Mouse (Mus musculus) kidney, postnatal 4 days (tissue): Measurements from ENCODE around the gene Cdh12.
"Not testable (repeated sequence)": the region's sequence is repeated elsewhere in the genome, so short reads cannot be mapped to it uniquely, and the experiment has no call there.

Experiments
- DNase-seq, 2 experiments: peaks; one replicate each; pipeline ENCODE4 v3.0.0; 2021; ENCODE audit warnings: mixed read lengths in 2 of 2

Cdh12 gene

DNA sequence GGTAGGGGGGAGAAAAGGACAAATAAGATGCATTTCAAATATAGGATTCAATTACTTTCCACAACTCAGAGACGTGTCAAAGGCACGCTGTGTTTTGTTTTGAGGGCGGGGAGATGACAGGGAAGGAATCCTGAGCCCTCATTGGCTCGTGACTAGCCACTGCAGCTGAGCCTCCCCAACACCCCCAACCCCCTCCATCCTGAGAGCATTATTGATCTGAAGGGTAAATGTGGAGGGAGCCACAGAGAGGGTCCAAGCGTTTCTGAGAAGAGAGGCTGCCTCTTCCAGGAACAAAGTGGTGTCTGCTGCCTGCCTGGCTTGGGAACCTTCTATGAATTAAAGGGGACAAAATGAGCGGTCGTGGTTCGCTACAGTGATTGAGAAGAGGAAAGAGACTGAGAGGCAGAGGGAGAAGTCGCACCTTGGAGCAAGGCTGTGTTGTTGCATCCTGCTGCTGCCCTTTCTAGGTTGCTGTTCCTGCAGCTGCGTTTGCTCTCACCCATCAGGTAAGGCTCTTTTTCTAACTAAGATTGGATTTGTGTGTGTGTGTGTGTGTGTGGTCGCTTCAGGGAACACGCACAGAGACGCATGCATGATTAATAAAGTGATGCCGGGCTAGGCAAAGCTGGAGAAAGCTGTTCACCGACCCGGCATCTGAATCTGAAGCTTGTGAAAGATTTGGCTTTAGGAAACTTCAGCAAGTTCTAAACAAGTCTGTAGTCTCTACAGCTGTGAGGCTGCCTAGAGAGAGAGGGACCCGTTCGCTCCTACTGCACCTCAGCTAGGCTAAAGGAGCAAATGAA, at the start of gene Cdh12:
Gene Cdh12 (plus strand): TSS at position 405 of the 803 bp plus-strand sequence.
- peak in 1 of 2 experiments; percentile 1 for DNase-seq

DNA sequence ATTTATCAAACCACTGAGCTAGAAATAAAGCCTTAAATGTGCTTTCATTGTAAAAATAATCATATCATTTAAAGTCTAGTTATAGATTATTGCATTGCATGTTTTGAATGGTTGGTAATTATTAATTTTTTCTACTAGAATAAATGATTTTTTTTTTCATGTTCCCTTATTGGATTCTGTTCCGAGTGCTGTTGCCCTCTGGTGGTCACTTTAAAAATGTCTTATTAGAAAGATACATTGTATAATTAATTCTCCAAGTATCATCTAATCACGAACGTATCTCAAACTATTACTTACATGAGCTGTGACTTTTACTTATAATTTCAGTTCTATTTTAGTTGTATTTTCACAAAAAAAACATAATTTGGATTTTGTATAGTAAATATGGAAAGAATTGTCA, 45.5 kb upstream of the Cdh12 start:
- no peak for DNase-seq

DNA sequence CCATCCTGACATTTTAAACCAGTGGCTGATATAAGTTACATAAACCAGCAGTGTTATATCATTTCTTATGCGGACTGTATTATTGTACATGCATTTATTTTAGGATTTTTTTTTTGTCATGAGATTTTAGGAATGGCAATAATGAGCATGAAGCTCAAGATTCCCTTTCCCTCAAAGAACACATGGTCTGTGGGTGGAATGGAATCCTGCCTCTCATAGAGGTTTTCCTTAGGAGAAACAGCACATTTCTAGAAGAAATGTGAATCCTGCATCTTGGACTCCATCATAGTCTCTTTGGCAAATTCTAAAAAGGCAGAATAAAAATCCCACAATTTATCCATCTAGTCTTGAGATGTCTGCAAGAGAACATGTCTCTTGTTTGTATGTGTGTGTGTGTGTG, 35.7 kb upstream of the Cdh12 start:
- DNase-seq: no peak

DNA sequence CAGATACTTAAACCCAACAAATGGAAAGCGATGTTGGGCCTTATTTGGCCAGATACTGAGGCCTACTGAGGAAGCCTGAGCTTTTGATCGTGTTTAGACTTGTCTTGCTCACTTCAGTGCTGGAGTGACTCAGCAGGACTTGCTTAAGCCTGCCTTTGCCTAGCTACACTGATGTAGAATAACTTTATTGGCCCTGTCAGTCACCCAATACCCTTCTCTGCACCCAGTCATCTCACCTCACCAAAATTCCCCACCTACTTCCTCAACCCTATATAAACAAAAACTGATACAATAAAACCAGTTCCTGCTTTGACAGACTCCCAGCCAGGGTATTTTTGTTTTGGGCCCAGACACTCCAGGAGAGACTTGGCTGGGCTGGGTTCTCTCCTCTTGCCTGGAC, 12.7 kb upstream of the Cdh12 start:
- no peak for DNase-seq

DNA sequence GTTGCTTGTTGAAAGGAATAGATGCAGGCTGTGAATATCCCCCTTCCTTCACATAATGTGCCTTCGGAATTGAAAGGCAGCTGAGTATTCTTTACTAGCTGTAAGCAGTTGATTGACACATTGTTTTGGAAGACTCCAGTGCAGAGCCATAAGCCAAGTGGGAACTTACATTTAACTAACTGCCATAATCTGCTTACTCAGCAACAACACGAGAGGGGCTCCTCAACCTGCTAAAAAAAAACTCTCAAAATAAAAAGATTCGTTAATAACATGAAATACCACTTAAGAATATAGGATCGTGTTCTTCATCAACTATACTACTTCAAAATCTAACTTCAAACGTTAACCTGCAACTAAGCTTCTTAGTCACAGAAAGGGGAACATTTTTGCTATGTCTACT, 1.5 kb downstream of the Cdh12 start:
- no peak for DNase-seq

DNA sequence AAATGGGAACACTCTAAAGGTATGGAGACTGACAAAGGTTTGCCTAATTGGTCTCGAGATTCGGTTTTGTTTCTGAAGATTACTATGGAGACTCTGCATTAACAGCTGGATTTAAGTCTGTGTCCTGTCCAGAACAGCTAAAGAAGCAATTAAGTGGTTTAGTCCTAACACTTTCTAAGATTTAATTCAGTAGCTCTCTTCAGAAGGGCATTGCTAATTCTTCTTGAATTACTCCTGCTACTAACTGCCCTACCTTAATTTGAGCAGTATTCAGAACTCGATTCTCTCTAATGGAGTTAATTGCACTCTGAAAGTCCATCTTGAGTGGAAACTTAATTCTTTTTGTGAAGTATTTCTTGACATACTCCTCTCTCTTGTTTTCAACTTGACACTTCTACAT, 9.4 kb downstream of the Cdh12 start:
- DNase-seq: no peak

DNA sequence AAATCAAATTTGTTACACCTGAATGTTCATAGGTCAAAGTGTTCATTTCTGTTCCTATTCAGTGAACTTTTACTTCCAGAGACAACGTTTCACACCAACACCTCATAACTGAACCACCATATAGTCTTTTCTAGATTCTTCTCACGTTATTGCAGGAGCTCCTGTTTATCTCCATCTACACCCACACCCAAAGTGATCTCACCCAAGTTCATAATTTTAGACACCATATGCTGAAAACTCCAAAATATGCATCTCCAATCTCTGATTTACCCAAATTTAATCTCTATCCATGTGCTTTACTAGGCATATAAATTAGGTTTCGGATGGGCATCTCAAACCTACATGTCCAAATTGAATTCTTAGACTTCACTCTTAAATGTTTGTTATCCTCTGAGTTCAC, 13.4 kb downstream of the Cdh12 start:
- DNase-seq: no peak

DNA sequence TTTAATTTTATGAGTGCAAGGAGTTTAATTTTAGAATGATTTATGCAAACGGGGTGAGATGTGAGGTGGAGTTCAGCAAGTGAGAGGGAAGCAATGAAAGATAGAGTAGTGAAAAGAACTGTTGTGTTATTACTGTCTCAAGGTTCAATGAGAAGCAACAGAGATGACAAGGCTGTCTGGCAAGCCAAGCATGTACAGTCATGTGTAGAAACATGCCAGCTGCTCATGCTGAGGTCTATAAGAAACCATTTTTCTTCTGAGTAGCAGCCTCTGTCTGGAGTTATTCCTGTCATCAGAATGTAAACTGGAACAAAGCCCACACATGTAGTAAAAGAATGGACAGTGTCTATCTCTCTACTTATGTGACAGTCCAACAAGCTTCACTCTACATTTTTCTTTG, 14.5 kb downstream of the Cdh12 start:
- DNase-seq: no peak

DNA sequence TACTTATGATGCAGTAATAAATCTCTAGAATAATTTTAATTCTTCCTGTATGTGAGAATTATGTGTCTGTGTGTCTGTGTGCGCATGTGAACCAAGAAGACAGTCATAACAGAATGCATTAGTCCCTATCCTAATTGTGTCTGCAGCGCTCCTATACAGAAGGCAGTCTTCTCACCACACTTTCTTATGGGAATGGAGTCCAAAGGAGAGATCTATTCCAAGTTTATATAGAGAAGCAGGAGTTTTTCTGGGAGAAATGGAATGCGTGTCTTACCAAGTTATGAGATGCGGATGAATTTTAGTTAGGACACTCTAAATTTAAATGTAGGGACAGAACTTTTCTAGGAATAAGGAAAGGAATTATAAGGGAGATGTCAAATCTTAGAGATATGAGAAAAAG, 101.9 kb downstream of the Cdh12 start:
- no peak for DNase-seq

DNA sequence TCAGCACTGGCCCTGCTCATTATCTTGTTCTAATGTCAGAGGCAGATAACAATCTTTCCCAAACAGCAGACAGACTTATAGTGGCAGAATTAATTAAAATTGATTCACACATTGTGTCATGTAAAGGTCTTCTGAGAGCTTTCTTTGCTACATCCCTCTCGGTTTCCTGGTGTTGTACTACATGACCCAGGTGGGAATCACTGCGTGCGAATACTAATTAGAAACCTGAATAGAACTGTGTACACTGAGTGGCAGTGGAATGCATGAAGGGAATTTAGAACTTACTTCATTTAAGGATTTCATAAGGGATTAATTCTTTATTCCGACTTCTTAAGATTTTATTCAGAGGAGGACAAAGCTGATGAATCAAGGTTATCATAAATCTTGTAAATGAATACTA, 121.9 kb downstream of the Cdh12 start:
- DNase-seq: no peak

DNA sequence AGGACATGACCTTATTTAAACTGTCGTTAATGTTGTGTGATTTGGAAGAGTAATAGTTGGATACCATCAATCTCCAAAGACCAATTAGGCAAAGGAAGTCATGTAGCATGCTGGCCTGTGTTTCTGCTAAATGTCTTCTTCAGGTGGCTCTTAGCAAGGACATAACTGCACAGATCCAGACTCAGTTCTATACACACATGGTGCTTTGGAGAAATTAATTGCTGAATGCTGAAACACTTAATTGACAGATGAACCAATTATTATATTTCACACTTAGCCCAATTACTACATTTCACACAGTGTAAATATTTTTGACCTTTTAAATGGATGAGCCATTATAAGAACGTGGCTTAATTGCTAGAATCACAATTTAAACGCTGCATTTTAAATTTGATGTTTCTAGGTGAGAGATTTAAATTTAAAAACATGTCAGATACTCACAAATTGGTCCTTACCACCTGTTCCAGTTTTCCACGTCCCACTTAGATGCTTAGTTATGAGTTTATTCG, 133.6 kb downstream of the Cdh12 start:
- no peak for DNase-seq

DNA sequence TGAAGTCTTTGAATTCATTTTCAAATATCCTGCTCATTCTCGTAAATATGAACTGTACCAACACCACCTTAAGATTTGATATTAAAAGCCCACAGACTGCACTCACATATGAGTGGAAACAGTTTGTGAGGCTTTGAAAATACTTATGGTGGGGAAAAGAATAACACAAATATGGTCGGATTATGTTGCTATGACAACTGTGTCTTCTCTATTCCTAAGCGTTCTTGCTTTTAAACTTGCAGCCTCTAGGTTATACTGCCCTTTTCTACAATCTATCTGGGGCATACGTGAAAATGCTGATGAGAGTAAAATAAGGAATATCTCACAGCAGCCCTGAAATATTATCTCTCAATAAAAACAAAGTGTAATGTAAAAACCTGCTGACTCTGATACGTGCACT, 142.5 kb downstream of the Cdh12 start:
- DNase-seq: no peak

DNA sequence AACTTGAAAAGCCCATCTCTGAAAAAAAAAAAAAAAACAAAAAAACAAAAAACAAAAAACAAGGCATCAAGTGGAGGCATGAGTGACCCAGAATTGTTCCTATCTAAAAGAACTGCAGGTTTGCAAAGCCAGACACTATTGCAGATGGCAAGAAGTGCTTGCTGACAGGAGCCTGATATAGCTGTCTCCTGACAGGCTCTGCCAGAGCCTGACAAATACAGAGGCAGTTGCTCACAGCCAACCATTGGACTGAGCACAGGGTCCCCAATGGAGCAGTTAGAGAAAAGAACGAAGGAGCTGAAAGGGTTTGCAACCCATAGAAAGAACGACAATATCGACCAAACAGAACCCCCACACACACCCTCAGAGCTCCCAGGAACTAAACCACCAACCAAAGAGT, 156.7 kb downstream of the Cdh12 start:
- not testable (repeated sequence) for DNase-seq

DNA sequence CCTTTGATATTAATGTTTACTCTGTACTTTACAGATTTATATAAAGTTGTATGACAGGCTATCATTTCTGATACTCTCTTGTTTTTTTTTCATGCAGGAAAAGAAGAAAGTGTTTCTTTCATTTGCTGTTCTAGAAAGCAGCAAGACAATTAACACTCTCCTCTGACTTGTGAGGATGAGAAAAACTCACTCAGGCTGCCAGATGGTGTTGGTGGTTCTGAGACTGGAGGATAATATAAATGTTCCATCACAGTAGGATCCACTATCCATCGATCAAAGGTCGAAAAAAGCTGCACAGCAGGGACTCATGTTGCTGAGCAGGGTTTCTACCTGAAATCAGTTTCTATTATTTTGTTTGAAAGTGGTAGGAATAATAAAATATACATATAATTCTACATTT, 185.5 kb downstream of the Cdh12 start:
- no peak for DNase-seq

DNA sequence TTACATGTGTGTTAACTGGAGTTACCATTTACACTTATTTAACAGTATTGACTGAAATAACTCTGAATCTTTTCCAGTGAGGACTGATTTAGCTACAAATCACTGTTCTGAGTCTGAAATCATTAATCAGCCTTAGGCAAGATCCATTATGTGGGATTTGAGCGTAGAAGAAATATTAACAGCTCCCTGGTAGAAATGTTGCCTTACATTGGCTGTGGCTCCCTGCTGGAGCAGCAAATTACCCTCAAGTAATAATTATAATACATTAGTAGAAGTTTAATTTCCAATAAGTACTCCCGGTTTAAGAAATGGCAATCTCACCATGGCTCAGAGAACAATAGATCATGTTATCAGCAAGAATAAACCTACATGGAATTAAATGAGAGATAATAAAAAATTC, 190.1 kb downstream of the Cdh12 start:
- DNase-seq: no peak

DNA sequence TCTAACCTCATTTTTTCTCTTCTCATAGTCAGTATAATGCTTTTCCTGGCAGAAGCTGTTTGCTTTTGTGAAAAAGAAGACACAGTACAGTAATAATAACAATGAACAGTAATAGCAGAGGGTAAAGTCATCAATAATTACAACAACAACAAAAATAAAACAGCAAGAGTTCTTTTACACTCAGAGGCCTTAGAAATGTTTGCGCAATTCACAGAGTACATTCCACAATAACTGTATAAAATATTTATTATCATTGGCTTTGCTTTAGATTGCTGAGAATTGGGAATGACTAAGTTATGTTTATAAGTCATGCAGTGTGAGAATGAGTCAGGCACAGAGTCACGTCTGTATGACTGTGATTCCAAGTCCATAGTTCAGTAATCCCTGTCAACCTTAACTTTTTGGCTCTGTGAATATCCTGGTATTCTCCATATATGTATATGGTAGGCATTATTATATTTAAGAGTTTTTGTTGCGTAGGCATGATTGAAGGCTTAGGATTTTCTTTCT, 193.9 kb downstream of the Cdh12 start:
- no peak for DNase-seq

DNA sequence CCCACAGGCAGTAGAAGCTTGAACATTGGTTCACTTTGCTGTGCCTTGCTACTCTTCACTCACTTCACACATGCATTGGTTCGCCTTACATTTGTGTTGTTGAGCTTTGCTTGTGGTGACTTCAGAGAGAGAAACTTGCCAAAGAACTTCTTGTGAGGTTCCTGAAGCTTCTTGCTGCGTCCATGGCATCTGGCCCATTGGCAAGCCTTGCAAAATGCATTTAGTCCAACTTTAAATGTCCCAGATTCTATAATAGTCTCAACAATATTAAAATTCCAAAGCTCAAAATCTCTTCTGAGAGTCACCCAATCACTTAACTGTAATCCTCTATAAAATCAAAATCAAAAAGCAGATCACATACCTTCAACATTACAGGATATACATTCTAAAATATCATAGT, 211.2 kb downstream of the Cdh12 start:
- no peak for DNase-seq

DNA sequence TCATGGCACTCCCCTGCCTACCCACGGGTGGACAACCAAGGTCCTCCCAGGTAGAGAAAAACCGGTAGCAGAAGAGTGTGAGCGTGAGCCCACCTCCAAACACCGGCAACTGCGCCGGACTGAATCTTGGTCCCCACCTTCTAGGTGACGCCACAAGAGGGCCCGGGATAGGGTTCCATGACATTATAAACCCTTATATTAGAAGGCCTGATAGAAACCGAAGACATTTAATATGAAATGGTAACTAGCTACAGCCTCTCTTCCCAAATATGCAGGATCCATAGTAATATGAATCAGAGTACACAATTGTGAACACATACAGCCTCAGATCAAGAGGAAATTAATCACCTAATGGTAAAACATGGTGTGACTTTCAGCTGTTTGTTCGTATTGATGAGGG, 217.6 kb downstream of the Cdh12 start, which contains the start of gene Acot10:
Gene Acot10 (minus strand): TSS at position 101 of the 400 bp plus-strand sequence.
- no peak for DNase-seq

DNA sequence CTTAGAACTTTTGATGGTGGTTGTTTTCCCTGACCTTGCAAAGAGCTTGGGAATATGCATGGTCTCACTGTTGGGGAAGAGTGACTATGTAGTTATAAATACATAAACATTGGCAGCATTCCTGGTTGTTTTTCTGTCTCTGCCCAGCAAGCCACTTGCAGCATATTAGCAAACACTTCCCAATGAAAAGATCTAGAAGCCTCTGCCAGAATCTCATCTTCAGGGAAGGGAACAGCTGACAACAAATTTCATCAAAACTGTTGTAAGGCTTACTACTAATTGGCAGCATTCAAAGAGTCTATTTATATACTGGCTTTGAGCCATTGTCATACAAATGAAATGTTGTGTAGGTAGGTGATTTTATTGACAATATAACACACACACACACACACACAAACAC, 218.3 kb downstream of the Cdh12 start:
- DNase-seq: no peak

DNA sequence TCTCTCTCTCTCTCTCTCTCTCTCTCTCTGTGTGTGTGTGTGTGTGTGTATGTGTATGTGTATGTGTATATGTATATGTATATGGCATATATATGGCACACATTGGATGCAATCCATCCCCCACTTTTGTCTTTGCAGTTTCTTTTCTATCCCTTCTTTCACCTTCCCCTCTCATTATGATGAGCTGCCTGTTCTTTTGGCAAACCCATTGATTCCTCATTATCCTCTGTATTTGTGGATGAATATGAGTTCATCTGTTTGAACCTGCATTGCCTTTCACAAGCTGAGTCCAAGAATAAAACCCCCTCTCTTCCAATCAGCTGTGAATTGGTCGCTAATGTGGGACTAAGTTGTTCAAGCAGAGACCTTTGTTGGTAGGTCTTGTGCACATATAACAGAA, 218.9 kb downstream of the Cdh12 start:
- DNase-seq: no peak

DNA sequence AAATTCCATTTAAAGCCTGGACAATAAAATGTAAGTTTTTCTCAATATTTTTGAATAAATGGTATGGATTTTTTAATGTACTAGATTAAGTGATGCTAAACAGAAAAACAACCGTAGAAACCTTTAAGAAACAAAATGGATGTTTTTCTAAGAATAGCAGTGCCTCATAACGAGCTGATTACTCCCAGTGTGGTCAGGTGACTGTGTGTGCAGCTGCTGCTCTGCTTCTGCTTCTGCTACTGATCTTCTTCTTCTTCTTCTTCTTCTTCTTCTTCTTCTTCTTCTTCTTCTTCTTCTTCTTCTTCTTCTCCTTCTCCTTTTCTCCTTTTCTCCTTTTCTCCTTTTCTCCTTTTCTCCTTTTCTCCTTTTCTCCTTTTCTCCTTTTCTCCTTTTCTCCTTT, 220.4 kb downstream of the Cdh12 start:
- not testable (repeated sequence) for DNase-seq

DNA sequence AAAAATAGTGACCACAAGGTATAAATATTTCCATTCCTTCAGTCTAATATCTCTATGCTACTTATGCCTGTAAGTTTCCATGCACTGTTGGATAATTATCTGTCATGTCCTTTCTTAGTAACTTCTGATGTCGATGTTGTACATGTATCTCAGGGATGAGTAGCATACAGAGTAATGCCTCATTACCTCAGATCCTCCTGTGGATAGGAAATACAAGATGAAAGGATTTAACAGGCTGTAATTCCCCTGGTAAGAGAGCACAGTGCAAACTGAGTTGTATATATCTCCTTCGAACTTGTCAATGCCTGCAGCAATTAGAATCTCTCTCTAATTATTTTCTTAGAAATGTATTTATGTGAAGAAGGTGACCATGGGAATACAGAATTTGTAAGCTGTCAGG, 233.7 kb downstream of the Cdh12 start:
- no peak for DNase-seq

DNA sequence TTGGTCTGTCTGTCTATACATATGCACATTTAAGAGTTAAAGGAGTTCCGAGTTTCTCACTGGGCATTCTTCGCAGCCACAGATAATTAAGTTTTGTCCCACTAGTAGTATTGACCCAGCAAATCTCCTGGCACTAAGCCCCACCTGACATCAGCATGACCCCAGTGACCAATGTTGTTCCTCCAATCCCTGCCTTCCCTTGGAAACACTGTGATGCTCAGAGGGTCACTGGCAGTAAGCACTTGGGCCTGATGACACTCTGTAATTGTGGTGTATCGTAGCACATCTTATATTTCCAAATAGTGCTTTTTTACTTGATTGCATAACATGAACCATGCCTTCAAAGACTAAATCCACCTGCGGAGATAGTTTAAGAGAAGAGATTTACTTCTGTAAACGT, 235.1 kb downstream of the Cdh12 start:
- no peak for DNase-seq

DNA sequence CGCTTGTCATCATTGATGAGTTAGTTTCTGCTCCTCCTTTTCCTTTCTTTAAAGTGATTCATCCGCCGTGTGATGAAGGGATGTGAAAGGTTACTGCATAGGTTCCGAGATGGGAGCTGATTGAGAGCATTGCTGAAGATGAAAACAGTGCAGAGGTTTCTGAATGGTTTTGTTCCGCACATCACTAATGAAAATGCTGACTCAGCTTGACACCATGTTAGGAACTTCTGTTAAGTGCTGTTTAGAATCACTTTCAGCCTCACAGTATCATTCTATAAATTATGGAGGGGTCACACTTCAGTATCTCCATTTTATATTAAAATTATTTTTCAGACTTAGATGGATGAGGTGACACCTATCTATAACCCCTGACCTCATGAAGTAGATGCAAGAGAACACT, 247.2 kb downstream of the Cdh12 start:
- no peak for DNase-seq

DNA sequence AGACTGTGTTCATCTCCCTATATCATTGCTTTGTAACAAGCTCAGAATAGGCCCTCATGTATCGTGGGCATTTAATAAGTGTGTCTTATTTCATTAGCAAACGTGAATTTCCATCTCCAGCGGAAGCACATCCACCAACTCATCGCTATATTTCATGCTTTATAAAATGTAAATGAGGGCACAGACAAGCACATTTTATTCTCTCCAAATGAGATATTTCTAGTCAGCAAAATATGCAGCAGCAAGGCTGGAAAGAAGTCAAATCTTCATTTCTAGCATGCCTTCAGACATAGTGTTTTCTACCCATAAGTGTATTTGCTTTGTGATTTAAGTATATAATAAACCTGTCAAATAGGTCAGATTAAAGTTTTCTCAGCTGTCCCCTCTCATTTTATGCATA, 262.8 kb downstream of the Cdh12 start:
- no peak for DNase-seq
